Mouse (Mus musculus) heart, adult 2 months (tissue): ENCODE measurements around the gene Tbc1d16. TPM values are rescaled to one million over a fixed set of nuclear protein-coding genes. Genes with fewer than 3 reads are reported as not detected.
A peak's percentile ranks its signal among the peaks of the same experiment; 100 is the strongest.

Source experiments
- DNase-seq, 2 experiments: peaks; one replicate each; pipeline ENCODE4 v3.0.0; 2021
- H3K27ac ChIP-seq: fragments of 200-600 bp; 2 replicates; pipeline ENCODE4 v1.8.1; 2022
- H3K27me3 ChIP-seq: fragments of 200-500 bp; 2 replicates; pipeline ENCODE4 v1.6.1; 2012; ENCODE audit warnings: mild to moderate bottlenecking, low read length, inconsistent platforms, mixed read lengths; ENCODE audit not compliant: control insufficient read depth, insufficient read depth
- H3K36me3 ChIP-seq: fragments of 200-500 bp; 2 replicates; pipeline ENCODE4 v1.6.1; 2012; ENCODE audit warnings: low read length, inconsistent platforms; ENCODE audit not compliant: control insufficient read depth, insufficient read depth
- H3K4me1 ChIP-seq: fragments of 200-500 bp; 2 replicates; pipeline ENCODE4 v1.6.1; 2011; ENCODE audit warnings: low read length; ENCODE audit not compliant: control insufficient read depth, insufficient read depth
- H3K4me3 ChIP-seq: fragments of 200-600 bp; 2 replicates; pipeline ENCODE4 v1.8.1; 2022
- H3K79me2 ChIP-seq: fragments of 200-500 bp; replicated peaks from 2 replicates; pipeline ENCODE4 v1.6.1; 2012; ENCODE audit warnings: mild to moderate bottlenecking, inconsistent platforms, low read length, moderate library complexity, mixed read lengths; ENCODE audit not compliant: control insufficient read depth, insufficient read depth
- H3K9ac ChIP-seq: fragments of 200-500 bp; 2 replicates; pipeline ENCODE4 v1.6.1; 2012; ENCODE audit warnings: low read depth, mild to moderate bottlenecking, control low read depth, inconsistent platforms, low read length, mixed read lengths
- CTCF ChIP-seq: fragments of 200-600 bp; IDR thresholded peaks from 2 replicates; pipeline ENCODE4 v1.8.1; 2022; ENCODE audit warnings: antibody characterized with exemption, mild to moderate bottlenecking, moderate library complexity
- EP300 ChIP-seq: fragments of 200-500 bp; IDR thresholded peaks from 2 replicates; pipeline ENCODE4 v1.6.1; 2011; ENCODE audit warnings: low read depth, low read length, control low read depth; ENCODE audit not compliant: insufficient read depth
- POLR2A ChIP-seq: fragments of 200-500 bp; IDR thresholded peaks from 2 replicates; pipeline ENCODE4 v1.6.1; 2011; ENCODE audit warnings: mild to moderate bottlenecking, low read depth, low read length, control low read depth; ENCODE audit not compliant: insufficient read depth
- WGBS: fragments of 180-500 bp; shearing (Covaris S2); methylation state at CpG from one replicate; pipeline ENCODE4 v1.1.7; 2018; 5-methylcytosine and 5-hydroxymethylcytosine counted together
- intact Hi-C: fragments of 180-260 bp; cut with DNase I; formaldehyde crosslinking; loops from one replicate; pipeline ENCODE4 v1.15.1; 2025
- polyA plus RNA-seq: library from polyadenylated mRNA; depleted of rRNA; stranded (reverse); fragments of >200 nt; gene quantifications from 2 replicates; pipeline ENCODE4 v1.2.3, GENCODE M21; 2012
- total RNA-seq, 2 experiments: library from RNA; stranded (reverse); gene quantifications; 2 replicates each; pipeline ENCODE4 v1.2.3; 2021

Tbc1d16 gene
- total and polyA plus RNA-seq, 3 experiments: 26.0 to 73.7 (median 61.0) TPM

GRCm38 (mm10) chr11:119127147-119127546 lies 101.2 kb downstream of the Tbc1d16 start:
- Histone ChIP-seq H3K36me3 (no peaks in the 10 kb centered on the region), H3K79me2 (no peaks in the 10 kb centered on the region), H3K9ac (no peak overlapping the region), H3K4me3 (no peak overlapping the region), H3K4me1 (peaks cover 13% of the 10 kb centered on the region), H3K27me3 (no peaks in the 10 kb centered on the region), H3K27ac (no peak overlapping the region)
- no peak for TF ChIP-seq EP300
- no peak for TF ChIP-seq POLR2A
- TF ChIP-seq CTCF: no peak
- WGBS: 48% methylated on average over 12 of the region's 12 CpGs
- intact Hi-C loops: loop anchor here (2.0 kb wide), 1 partner anchor 70 kb away; no protein-coding TSS in a partner anchor
- no peak for DNase-seq

GRCm38 (mm10) chr11:119125929-119126861 lies 102.1 kb downstream of the Tbc1d16 start:
- Histone ChIP-seq H3K27me3 (no peaks in the 10 kb centered on the region), H3K4me1 (peaks cover 13% of the 10 kb centered on the region), H3K9ac (peak overlapping the region; percentile 58), H3K27ac (peak overlapping the region; percentile 77), H3K36me3 (no peaks in the 10 kb centered on the region), H3K4me3 (no peak overlapping the region), H3K79me2 (no peaks in the 10 kb centered on the region)
- WGBS: 15% methylated on average over 23 of the region's 23 CpGs
- TF ChIP-seq POLR2A (peak; percentile 50; the same call in 1 of the 2 replicates), EP300 (peak; percentile 85), CTCF (peak; percentile 84)
- intact Hi-C loops: loop anchor here (1.0 to 2.0 kb wide), 3 partner anchors 35 to 69 kb away; no protein-coding TSS in a partner anchor
- DNase-seq: peak; percentile 88 to 92

GRCm38 (mm10) chr11:119124536-119124935 lies 103.8 kb downstream of the Tbc1d16 start:
- Histone ChIP-seq H3K4me1 (peaks cover 13% of the 10 kb centered on the region), H3K4me3 (no peak overlapping the region), H3K27ac (peak overlapping the region; percentile 54), H3K9ac (no peak overlapping the region), H3K79me2 (no peaks in the 10 kb centered on the region), H3K36me3 (no peaks in the 10 kb centered on the region), H3K27me3 (no peaks in the 10 kb centered on the region)
- WGBS: 58% methylated on average over 6 of the region's 6 CpGs
- intact Hi-C loops: loop anchor here (2.0 kb wide), 1 partner anchor 34 kb away; no protein-coding TSS in a partner anchor
- peak; percentile 69 to 82 for DNase-seq
- peak; percentile 10 for TF ChIP-seq CTCF
- TF ChIP-seq POLR2A: no peak
- TF ChIP-seq EP300: peak; percentile 74; the same call in 1 of the 2 replicates

- Histone ChIP-seq H3K36me3 (no peaks in the 10 kb centered on the region), H3K4me3 (no peak overlapping the region), H3K4me1 (peaks cover 13% of the 10 kb centered on the region), H3K27ac (peak overlapping the region; percentile 54), H3K27me3 (no peaks in the 10 kb centered on the region), H3K79me2 (no peaks in the 10 kb centered on the region), H3K9ac (no peak overlapping the region)
- DNase-seq: peak in 1 of 2 experiments; percentile 31
- WGBS: 61% methylated on average over 5 of the region's 5 CpGs
- no peak for TF ChIP-seq EP300
- no peak for TF ChIP-seq CTCF
- no peak for TF ChIP-seq POLR2A
- intact Hi-C loops: loop anchor here (2.0 kb wide), 1 partner anchor 33 kb away; no protein-coding TSS in a partner anchor
These were observed 104.6 kb downstream of the Tbc1d16 start for GRCm38 (mm10) chr11:119123522-119124319.

GRCm38 (mm10) chr11:119122396-119122795 lies 105.9 kb downstream of the Tbc1d16 start:
- WGBS: 86% methylated on average over 5 of the region's 5 CpGs
- Histone ChIP-seq H3K4me1 (peaks cover 11% of the 10 kb centered on the region), H3K27me3 (no peaks in the 10 kb centered on the region), H3K4me3 (no peak overlapping the region), H3K36me3 (no peaks in the 10 kb centered on the region), H3K79me2 (no peaks in the 10 kb centered on the region), H3K9ac (no peak overlapping the region), H3K27ac (no peak overlapping the region)
- DNase-seq: no peak
- intact Hi-C loops: no loop called here
- TF ChIP-seq POLR2A (no peak), CTCF (no peak), EP300 (no peak)
